Mouse (Mus musculus): ENCODE results near the gene Cnn2. TPM values are rescaled to one million over a fixed set of nuclear protein-coding genes. Genes with fewer than 3 reads are reported as not detected.

The Cnn2 gene
- polyA plus RNA-seq, 1 experiment from 2014 or later = 218 TPM

DNA sequence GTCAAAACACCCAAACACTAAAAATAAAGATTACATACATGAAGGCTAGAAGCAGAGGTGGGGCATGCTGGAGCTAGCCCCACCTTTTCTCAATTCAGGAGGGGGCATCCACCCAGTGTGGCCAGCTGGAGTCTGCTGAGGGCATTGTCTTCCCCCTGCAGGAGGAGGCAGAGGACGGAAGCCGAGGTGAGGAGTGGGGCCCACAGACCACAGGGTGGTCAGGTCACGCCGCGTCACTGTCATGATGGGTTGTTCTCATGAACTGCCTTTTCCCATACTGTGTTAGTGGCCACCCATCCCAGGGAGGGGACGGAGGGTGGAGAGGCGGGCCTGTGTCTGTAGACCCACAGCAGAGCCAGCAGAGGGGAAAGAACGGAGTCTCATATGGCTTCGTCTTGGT is 41.8 kb downstream of the Cnn2 start:
- 88% methylated on average over 9 of the region's 9 CpGs for WGBS
- no peak for ATAC-seq (replicated peaks; ENCODE audit: extremely low read depth, insufficient read depth, low FRiP score)
- Histone ChIP-seq H3K9me3 (replicated peaks; ENCODE audit: control insufficient read depth, low read length) (no peaks in the 10 kb centered on the region), H3K27ac (ENCODE audit: low read length) (no peak overlapping the region), H3K27me3 (ENCODE audit: control insufficient read depth, insufficient read depth, low read length) (no peaks in the 10 kb centered on the region), H3K9ac (ENCODE audit: low read length) (no peak overlapping the region), H3K4me3 (ENCODE audit: low read length) (no peak overlapping the region), H3K36me3 (ENCODE audit: control insufficient read depth, insufficient read depth) (0 out of 2 replicates have a peak, but pooled peaks cover 4% of the 10 kb centered on the region), H3K4me1 (ENCODE audit: control insufficient read depth, insufficient read depth, low read length) (peaks cover 21% of the 10 kb centered on the region), H3K4me2 (ENCODE audit: low read depth, low read length) (no peak overlapping the region)

DNA sequence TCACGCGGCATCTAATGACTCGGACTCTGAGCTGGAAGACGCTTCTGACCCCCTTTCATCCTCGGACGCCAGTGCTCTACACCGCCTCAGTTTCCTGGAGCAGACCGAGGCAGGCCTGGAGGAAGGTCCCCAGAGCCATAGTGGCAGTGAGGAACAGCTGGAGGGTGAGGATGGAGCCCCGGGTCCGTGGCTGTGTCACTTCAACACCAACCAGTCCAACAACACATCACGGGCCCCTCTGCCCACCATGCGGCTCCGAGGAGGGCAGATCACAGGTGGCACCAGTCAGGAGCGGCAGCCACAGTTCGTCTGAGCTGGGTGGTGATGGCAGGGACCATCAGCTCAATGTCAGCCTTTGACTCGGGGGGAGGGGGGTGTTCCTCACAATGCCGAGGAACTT is 42.4 kb downstream of the Cnn2 start:
- Histone ChIP-seq H3K27ac (ENCODE audit: low read length) (no peak overlapping the region), H3K4me2 (ENCODE audit: low read depth, low read length) (no peak overlapping the region), H3K9me3 (replicated peaks; ENCODE audit: control insufficient read depth, low read length) (no peaks in the 10 kb centered on the region), H3K9ac (ENCODE audit: low read length) (no peak overlapping the region), H3K36me3 (ENCODE audit: control insufficient read depth, insufficient read depth) (peaks cover 10% of the 10 kb centered on the region; the same call in 1 of the 2 replicates), H3K4me3 (ENCODE audit: low read length) (no peak overlapping the region), H3K4me1 (ENCODE audit: control insufficient read depth, insufficient read depth, low read length) (peaks cover 21% of the 10 kb centered on the region), H3K27me3 (ENCODE audit: control insufficient read depth, insufficient read depth, low read length) (no peaks in the 10 kb centered on the region)
- 80% methylated on average over 17 of the region's 17 CpGs for WGBS
- ATAC-seq (replicated peaks; ENCODE audit: extremely low read depth, insufficient read depth, low FRiP score) = no peak

DNA sequence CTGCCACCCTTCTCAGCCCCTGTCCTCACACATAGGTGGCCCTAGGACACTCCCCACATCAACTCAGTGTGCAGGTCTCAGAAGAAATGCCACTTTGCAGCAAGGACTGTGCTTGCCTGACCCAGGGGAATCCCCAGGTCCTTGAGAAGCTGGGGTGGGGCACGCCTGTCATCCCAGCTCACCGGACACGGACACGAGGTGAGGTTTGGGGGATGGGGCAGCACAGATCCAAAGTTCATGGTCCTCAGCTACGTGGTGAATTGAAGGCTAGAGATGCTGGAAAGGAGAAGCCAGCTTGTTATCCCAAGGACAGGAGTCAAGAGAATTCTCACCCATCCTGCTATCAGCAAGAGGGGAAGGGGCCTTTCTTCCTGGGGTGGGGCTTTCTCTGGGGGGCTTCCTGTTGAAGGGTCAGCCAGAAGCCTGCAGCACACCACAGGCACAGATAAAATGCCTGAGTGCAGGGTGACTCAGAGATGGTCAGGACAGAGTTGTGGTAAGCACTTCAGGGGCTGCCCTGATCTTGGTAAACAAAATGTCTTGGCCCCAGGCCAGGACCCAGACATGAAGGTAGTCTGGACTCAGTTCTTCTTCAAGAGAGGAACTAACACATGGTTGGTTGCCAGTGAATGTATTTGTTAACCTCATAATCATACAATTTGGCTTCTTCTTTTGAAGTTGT is 44.6 kb downstream of the Cnn2 start:
- Histone ChIP-seq H3K4me1 (ENCODE audit: control insufficient read depth, insufficient read depth, low read length) (peaks cover 21% of the 10 kb centered on the region), H3K4me2 (ENCODE audit: low read depth, low read length) (peak overlapping the region; percentile 24; the same call in 1 of the 2 replicates)

DNA sequence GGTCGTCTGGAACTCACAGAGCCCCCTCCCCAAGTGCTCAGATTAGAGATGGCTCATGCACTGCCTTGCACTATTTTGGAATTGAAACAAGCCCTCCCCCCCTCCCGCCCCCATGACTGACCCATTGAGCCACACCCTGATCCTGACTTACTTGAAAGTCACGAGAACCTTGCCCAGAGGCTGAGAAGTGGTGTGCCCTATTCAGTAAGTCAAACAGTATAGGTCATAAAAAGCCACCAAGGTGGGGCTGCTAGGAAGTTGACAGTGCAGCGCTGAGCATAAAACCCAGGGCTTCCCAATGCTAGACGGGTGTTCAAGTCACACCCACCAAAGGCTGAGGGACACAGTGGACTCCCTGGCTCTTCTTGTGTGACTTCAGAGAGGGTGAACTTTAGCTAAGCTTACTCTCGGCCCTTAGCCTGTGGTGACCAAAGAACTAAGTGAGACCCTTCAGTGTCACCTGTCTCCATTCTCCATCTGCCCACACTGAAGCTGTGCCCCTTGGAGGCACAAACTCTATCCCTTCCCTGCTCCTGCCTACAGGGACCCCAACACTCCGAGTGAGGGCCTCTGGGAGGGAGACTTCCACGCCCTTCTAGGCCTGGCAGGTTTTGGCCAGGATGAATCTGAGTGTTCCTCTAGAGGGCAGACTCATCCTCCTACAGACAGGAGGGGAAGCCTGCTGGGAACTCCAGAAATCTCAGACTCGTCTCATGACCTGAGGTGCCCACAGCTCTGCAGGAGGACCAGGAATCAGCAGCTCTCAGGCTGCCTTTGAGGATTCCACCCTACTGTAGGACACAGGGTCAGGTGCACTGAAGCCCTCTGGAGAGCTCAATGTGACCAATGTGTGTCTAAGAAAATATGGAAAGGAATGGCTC is 45.4 kb downstream of the Cnn2 start:
- Histone ChIP-seq H3K27me3 (ENCODE audit: control insufficient read depth, insufficient read depth, low read length) (no peaks in the 10 kb centered on the region), H3K27ac (ENCODE audit: low read length) (peak overlapping the region; percentile 84), H3K4me3 (ENCODE audit: low read length) (no peak overlapping the region), H3K9ac (ENCODE audit: low read length) (0 out of 2 replicates have a peak overlapping the region, but pooled peaks have one; percentile 3), H3K9me3 (replicated peaks; ENCODE audit: control insufficient read depth, low read length) (no peaks in the 10 kb centered on the region), H3K4me1 (ENCODE audit: control insufficient read depth, insufficient read depth, low read length) (peaks cover 27% of the 10 kb centered on the region), H3K36me3 (ENCODE audit: control insufficient read depth, insufficient read depth) (peaks cover 29% of the 10 kb centered on the region), H3K4me2 (ENCODE audit: low read depth, low read length) (no peak overlapping the region)
- peak; percentile 46 for ATAC-seq (replicated peaks; ENCODE audit: extremely low read depth, insufficient read depth, low FRiP score)
- WGBS = 28% methylated on average over 9 of the region's 9 CpGs

More for the DNA sequence above, 44.6 kb downstream of the Cnn2 start:
- H3K27me3 ChIP-seq (ENCODE audit: control insufficient read depth, insufficient read depth, low read length) = no peaks in the 10 kb centered on the region
- H3K27ac ChIP-seq (ENCODE audit: low read length) = peak overlapping the region; percentile 84
- H3K4me3 ChIP-seq (ENCODE audit: low read length) = 0 out of 2 replicates have a peak overlapping the region, but pooled peaks have one; percentile 2
- peaks cover 29% of the 10 kb centered on the region for H3K36me3 ChIP-seq (ENCODE audit: control insufficient read depth, insufficient read depth)
- H3K9ac ChIP-seq (ENCODE audit: low read length) = peak overlapping the region; percentile 55
- no peaks in the 10 kb centered on the region for H3K9me3 ChIP-seq (replicated peaks; ENCODE audit: control insufficient read depth, low read length)
- WGBS = 5% methylated on average over 5 of the region's 5 CpGs
- peak; percentile 61 for ATAC-seq (replicated peaks; ENCODE audit: extremely low read depth, insufficient read depth, low FRiP score)

DNA sequence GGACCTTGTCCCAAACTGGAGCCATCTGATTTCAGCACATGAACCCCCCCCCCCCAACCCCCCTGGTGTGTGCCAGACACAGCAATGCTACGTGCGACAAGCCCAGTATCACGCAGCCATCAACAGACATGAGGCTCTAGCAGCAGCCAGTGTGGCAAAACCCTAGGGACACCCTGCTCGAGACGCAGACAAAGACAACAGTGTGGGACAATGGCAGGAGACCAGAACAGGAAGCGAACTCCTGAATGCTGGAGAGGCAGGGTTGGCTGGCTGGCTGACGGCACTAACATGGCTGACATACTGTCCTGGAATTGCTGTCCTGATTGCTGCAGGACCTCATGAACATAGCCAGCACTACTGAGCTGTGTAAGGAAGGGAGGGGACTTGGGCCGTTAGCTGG is 46.8 kb downstream of the Cnn2 start:
- Histone ChIP-seq H3K4me3 (ENCODE audit: low read length) (no peak overlapping the region), H3K4me1 (ENCODE audit: control insufficient read depth, insufficient read depth, low read length) (peaks cover 29% of the 10 kb centered on the region), H3K9ac (ENCODE audit: low read length) (0 out of 2 replicates have a peak overlapping the region, but pooled peaks have one; percentile 21), H3K27ac (ENCODE audit: low read length) (peak overlapping the region; percentile 71), H3K4me2 (ENCODE audit: low read depth, low read length) (no peak overlapping the region), H3K9me3 (replicated peaks; ENCODE audit: control insufficient read depth, low read length) (no peaks in the 10 kb centered on the region), H3K36me3 (ENCODE audit: control insufficient read depth, insufficient read depth) (peaks cover 29% of the 10 kb centered on the region), H3K27me3 (ENCODE audit: control insufficient read depth, insufficient read depth, low read length) (no peaks in the 10 kb centered on the region)
- 67% methylated on average over 8 of the region's 8 CpGs for whole genome bisulfite sequencing
- ATAC-seq (replicated peaks; ENCODE audit: extremely low read depth, insufficient read depth, low FRiP score) = no peak

DNA sequence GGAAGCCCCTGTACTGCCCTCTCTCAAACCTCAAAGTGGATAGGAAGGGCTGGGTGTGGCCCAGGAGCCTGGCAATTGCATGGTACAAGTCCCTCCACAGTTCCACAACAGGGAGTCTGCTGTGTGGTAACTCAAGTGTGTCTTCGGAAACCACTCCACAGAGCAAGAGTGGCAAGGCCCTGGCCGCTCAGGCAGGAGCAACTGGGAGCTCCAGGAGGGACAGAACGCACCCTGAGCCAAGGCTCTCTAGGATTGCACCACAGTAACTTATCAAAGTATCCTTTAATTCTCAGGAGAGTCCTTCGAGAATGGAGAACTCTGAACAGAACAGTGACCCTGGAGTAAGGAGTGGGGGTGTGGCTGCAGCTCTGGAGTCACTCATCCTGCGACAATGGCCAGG is 47.3 kb downstream of the Cnn2 start:
- Histone ChIP-seq H3K27me3 (ENCODE audit: control insufficient read depth, insufficient read depth, low read length) (no peaks in the 10 kb centered on the region), H3K36me3 (ENCODE audit: control insufficient read depth, insufficient read depth) (peaks cover 29% of the 10 kb centered on the region), H3K4me2 (ENCODE audit: low read depth, low read length) (no peak overlapping the region), H3K4me1 (ENCODE audit: control insufficient read depth, insufficient read depth, low read length) (peaks cover 29% of the 10 kb centered on the region), H3K27ac (ENCODE audit: low read length) (peak overlapping the region; percentile 71), H3K9ac (ENCODE audit: low read length) (0 out of 2 replicates have a peak overlapping the region, but pooled peaks have one; percentile 21), H3K9me3 (replicated peaks; ENCODE audit: control insufficient read depth, low read length) (no peaks in the 10 kb centered on the region), H3K4me3 (ENCODE audit: low read length) (no peak overlapping the region)
- ATAC-seq (replicated peaks; ENCODE audit: extremely low read depth, insufficient read depth, low FRiP score) = no peak
- 82% methylated on average over 5 of the region's 5 CpGs for WGBS

DNA sequence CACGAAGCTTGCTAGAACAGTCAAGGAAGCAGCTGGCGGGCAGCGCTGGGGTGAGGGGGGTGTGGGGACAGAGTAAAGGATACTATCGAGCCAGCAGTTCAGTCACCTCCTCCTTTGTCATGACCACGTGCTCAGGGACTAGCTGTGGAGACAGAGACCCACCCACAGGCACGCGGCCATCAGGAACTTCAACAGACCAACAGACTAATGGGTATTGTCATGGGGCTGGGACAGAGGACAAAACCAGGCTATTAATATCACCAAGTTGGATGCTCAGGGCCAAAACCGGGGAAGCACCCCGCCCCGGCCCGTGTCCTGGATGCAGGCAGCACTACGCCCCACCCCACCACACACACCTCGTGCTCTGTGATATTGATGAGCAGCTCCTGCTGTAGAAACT is 48.4 kb downstream of the Cnn2 start:
- Histone ChIP-seq H3K4me1 (ENCODE audit: control insufficient read depth, insufficient read depth, low read length) (peaks cover 29% of the 10 kb centered on the region), H3K9me3 (replicated peaks; ENCODE audit: control insufficient read depth, low read length) (no peaks in the 10 kb centered on the region), H3K27ac (ENCODE audit: low read length) (no peak overlapping the region), H3K9ac (ENCODE audit: low read length) (no peak overlapping the region), H3K36me3 (ENCODE audit: control insufficient read depth, insufficient read depth) (peaks cover 27% of the 10 kb centered on the region), H3K27me3 (ENCODE audit: control insufficient read depth, insufficient read depth, low read length) (no peaks in the 10 kb centered on the region), H3K4me2 (ENCODE audit: low read depth, low read length) (no peak overlapping the region), H3K4me3 (ENCODE audit: low read length) (no peak overlapping the region)
- WGBS = 88% methylated on average over 13 of the region's 13 CpGs
- ATAC-seq (replicated peaks; ENCODE audit: extremely low read depth, insufficient read depth, low FRiP score) = no peak

DNA sequence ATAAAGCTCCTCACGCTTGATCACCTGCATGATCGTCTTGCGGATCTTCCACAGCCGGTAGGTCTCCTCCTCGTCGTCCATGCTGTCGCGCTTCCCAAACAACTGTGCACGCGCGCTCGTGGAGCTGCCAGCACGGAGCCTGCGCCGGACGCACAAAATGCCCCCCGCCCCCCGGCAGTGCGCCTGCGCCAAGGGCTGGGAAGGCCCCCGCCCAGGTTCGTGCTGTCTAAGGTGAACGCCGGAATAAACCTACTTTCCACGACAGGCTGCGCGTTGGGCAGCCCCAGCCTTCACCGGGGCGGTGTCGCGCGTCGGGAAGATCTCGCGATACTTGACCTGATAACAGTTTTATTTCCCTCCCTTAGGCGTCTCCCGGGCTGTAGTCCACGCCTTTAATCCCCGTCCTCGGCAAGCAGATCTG is 51.2 kb downstream of the Cnn2 start, which contains the start of gene Polr2e:
Gene Polr2e, minus strand, starts transcription at position 237 of the 421 bp plus-strand sequence.
- Histone ChIP-seq H3K4me2 (ENCODE audit: low read depth, low read length) (peak within 1 kb of the TSS; percentile 93), H3K9ac (ENCODE audit: low read length) (peak within 1 kb of the TSS; percentile 91), H3K9me3 (replicated peaks; ENCODE audit: control insufficient read depth, low read length) (no peaks in the 10 kb centered on the region), H3K27me3 (ENCODE audit: control insufficient read depth, insufficient read depth, low read length) (no peaks in the 10 kb centered on the region), H3K36me3 (ENCODE audit: control insufficient read depth, insufficient read depth) (peaks cover 27% of the 10 kb centered on the region), H3K4me3 (ENCODE audit: low read length) (peak within 1 kb of the TSS; percentile 93), H3K4me1 (ENCODE audit: control insufficient read depth, insufficient read depth, low read length) (peaks cover 8% of the 10 kb centered on the region), H3K27ac (ENCODE audit: low read length) (peak within 1 kb of the TSS; percentile 75)
- under 1% methylated on average over 40 of the region's 40 CpGs for WGBS
- peak; percentile 97 for ATAC-seq (replicated peaks; ENCODE audit: extremely low read depth, insufficient read depth, low FRiP score)
